Mouse (Mus musculus): ENCODE measurements around the gene Dhx58.
"Not testable (repeated sequence)": the region's sequence is repeated elsewhere in the genome, so short reads cannot be mapped to it uniquely, and the experiment has no call there.

The Dhx58 gene

DNA sequence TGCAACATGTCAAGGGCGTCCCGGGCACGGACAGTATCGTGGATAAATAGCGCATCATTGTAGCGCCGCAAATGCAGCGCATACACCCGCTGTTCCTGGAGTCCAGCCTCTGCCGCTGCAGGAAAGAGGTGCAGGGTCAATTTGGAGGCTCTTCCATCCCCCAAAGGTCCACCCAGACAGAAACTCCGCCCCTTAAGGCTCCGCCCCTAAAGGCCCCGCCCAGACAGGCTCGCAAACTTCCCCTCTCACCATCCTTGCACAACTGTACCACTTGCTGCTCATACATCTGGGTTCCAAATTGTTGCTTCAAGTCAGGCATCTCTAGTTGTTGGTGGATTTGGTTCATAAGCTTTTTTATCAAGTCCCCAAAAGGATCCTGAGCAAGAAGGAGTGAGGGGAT lies 2.8 kb downstream of the Dhx58 start:
- DNase-seq (ENCODE audit: low spot score in 2 of 2) = peak; percentile 39 to 56

DNA sequence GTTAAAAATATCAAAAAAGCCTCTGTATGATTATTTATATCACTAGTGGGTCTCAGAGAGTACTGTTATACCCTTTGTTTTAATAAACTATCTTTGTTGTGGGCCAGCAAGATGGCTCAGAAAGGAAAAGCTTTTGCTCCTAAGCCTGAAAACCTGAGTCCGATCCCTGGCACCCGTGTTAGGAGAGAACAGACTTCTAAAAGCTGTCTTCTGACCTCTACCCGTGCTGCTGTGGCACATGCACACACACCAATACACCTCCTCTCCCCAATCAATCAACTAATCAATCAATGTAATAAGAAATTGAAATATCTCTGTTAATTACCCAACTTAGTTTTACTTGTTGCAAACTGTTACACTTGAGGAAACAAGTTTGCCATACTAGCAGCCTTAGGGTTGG lies 3.4 kb downstream of the Dhx58 start:
- DNase-seq (ENCODE audit: low spot score in 2 of 2) = no peak

DNA sequence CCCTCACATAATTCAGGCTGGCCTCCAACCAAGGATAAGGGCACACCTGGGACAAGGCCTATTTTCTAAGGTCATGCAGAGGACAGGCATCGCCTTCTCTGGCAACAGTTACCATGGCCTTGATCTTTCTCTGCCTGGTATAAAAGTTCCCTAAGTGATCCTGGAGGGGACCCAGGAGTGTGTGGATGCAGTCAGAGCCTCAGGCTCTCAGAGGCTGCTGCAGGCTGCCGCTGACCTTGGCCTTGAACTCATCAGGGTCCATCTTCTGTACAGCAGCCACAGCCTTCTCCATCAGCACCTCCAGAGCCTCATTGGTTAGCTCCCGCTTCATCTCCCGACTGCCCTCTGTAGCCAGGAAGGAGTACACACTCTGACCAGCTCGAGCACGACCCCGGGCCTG lies 6.2 kb downstream of the Dhx58 start:
- DNase-seq (ENCODE audit: low spot score in 2 of 2) = no peak

- DNase-seq (ENCODE audit: low spot score in 2 of 2) = peak; percentile 59 to 76
Measured at GRCm38 (mm10) chr11:100694926-100695325, 9.1 kb downstream of the Dhx58 start.

DNA sequence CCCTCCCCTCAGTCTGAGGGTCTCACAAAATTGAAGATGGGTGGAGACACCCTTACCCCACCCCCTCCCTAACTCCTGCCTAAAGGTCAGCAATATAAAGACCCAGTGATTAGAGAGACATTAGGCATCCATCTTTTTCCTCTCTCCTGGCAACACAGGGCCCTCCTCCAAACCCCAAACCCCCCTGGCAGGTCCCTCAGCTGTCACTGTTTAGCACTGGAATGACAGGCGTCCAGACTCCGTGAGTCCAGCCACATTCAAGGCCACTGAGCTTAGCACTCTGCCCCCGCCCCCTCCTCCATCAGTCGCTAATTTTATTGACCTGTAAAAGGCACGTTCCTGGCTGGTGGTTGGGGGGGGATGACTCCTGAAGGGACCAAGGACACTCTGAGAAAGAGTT lies 10.9 kb downstream of the Dhx58 start:
- DNase-seq (ENCODE audit: low spot score in 2 of 2) = no peak

GRCm38 (mm10) chr11:100692164-100692616 lies 11.9 kb downstream of the Dhx58 start, which contains the start of gene Zfp385c:
TSS of gene Zfp385c (minus strand) at chr11:100692455.
- no peak for DNase-seq (ENCODE audit: low spot score in 2 of 2)

DNA sequence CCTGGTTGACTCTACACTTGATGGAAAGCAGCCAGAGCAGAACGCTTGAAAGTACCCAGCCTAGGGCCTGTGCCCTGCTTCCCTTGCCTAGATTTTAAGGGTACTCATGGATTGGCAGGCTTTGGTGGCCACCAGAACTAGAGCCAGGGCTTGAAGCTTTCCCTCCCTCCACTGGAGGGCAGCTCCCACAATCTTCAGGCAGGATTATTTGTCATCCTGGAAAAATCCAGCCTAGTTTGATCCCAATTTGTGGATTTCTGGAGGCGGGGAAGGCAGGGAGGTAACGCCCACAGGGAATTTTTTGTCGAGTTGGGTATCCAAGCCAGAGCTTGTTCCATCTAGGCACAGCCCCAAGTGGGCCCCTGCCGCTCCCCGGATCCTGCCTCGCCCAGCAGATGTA lies 13.7 kb downstream of the Dhx58 start:
- no peak for DNase-seq (ENCODE audit: low spot score in 2 of 2)

- DNase-seq (ENCODE audit: low spot score in 2 of 2) = no peak
Measured at GRCm38 (mm10) chr11:100688443-100688842, 15.6 kb downstream of the Dhx58 start.

DNA sequence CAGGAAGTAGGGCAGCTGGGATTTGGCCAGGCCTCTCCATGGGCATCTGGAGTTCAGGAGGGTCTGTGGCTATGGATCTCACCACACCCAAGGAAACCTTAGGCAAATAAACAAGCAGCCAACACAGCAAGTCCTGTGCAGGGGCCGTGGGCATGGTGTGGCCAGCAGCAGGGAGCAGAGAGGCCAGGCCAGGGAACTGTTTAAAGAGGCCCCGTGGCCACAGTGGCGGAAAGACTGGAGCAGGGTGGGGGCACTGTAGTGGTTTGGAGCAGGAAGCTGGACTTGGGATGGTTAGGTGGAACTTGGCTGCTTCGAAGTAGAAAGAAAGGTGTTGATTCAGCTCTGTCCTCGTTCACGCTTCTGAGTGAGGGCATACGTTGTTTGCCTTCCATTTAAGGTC lies 16.8 kb downstream of the Dhx58 start:
- no peak for DNase-seq (ENCODE audit: low spot score in 2 of 2)

- DNase-seq (ENCODE audit: low spot score in 2 of 2) = no peak
Measured at GRCm38 (mm10) chr11:100685371-100685770, 18.7 kb downstream of the Dhx58 start.

- no peak for DNase-seq (ENCODE audit: low spot score in 2 of 2)
Measured at GRCm38 (mm10) chr11:100684084-100684483, 20.0 kb downstream of the Dhx58 start.

GRCm38 (mm10) chr11:100682526-100682925 lies 21.5 kb downstream of the Dhx58 start:
- no peak for DNase-seq (ENCODE audit: low spot score in 2 of 2)

GRCm38 (mm10) chr11:100681826-100682225 lies 22.2 kb downstream of the Dhx58 start:
- no peak for DNase-seq (ENCODE audit: low spot score in 2 of 2)

GRCm38 (mm10) chr11:100677810-100678209 lies 26.3 kb downstream of the Dhx58 start:
- no peak for DNase-seq (ENCODE audit: low spot score in 2 of 2)

DNA sequence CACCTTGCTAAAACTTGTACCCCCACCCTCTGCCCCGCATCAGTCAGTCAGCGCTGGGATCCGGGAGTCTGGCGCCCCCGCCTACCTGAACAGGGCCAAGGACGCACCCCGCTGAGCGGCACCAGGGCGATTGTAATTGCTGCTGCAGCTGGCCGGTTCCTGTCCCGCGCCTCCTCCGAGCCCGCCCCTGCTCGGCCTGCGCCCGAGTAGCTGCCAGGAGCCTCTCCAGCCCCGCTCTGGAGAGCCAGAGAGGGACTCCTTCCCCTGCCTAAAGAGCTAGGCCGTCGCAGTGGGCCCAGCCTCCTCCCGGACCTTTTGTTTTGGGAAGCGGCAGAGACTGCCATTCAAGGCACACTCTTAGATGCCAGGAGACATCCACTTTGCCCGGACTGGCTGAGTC lies 30.9 kb downstream of the Dhx58 start:
- no peak for DNase-seq (ENCODE audit: low spot score in 2 of 2)

- DNase-seq (ENCODE audit: low spot score in 2 of 2) = no peak
Measured at GRCm38 (mm10) chr11:100671956-100672355, 32.1 kb downstream of the Dhx58 start.

GRCm38 (mm10) chr11:100671049-100671448 lies 33.0 kb downstream of the Dhx58 start:
- DNase-seq (ENCODE audit: low spot score in 2 of 2) = no peak

DNA sequence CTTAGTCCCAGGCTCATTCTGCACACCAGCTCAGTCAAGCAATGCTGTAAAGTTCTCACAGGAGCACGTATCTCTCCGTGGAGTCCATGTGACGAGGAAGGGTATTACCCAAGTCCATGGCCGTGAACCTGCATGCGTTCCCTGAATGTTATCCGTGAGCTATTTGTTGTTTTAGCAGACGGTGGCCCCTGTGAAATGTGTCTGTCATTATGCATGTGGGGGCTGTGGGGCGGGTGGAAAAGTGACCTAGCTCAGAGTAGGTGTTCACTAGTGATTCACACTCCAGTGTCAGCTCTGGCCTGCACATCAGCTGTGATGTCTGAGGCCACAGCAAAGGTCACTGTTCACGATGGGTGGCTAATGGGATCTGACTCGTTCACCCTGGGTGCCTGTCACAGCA lies 44.3 kb downstream of the Dhx58 start:
- DNase-seq (ENCODE audit: low spot score in 2 of 2) = no peak

- no peak for DNase-seq (ENCODE audit: low spot score in 2 of 2)
Measured at GRCm38 (mm10) chr11:100656458-100656857, 47.6 kb downstream of the Dhx58 start.

- not testable (repeated sequence) for DNase-seq (ENCODE audit: low spot score in 2 of 2)
Measured at GRCm38 (mm10) chr11:100655589-100655988, 48.5 kb downstream of the Dhx58 start.

- no peak for DNase-seq (ENCODE audit: low spot score in 2 of 2)
Measured at GRCm38 (mm10) chr11:100651748-100652147, 52.3 kb downstream of the Dhx58 start.

DNA sequence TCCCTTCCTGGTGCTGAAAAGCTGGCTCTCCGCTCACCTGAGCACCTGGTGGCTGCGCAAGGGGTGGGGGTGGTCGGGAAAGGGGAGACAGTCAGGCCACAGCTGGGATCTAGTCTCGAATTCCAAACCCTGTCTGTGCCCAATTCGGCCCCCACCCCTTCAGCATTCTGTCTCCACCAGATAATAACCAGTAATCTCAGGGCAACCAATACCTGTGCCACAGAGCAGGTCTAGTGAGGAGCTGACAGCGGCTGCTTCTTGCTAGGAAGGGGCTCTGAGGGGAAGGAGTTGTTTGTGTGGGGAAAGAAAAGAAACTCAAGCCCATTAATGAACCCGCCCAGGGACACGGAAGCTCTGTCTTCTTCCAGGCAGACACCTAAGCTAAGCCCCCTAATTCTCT lies 52.9 kb downstream of the Dhx58 start:
- DNase-seq (ENCODE audit: low spot score in 2 of 2) = no peak

GRCm38 (mm10) chr11:100648405-100648804 lies 55.7 kb downstream of the Dhx58 start:
- DNase-seq (ENCODE audit: low spot score in 2 of 2) = no peak

- peak; percentile 30 to 44 for DNase-seq (ENCODE audit: low spot score in 2 of 2)
Measured at GRCm38 (mm10) chr11:100646265-100646664, 57.8 kb downstream of the Dhx58 start.

Measured in natural killer cell, adult 2 months (primary cell).